Mouse (Mus musculus): ENCODE data around the gene Naa25. TPM values are rescaled to one million over a fixed set of nuclear protein-coding genes. Genes with fewer than 3 reads are reported as not detected.

Gene Naa25
- total RNA-seq, 1 experiment from 2014 or later: 68.7 TPM

Other genes with a start within 250 kb of the Naa25 start
- 60.0 and 60.4 TPM in 2 replicates for gene Ptpn11, start 206.5 kb upstream of the Naa25 start, total RNA-seq (2017)
- 1,473 and 1,687 TPM in 2 replicates for gene Rpl6, start 193.5 kb upstream of the Naa25 start, total RNA-seq (2017)
- gene Hectd4, start 177.7 kb upstream of the Naa25 start, total RNA-seq (2017): 19.1 and 20.1 TPM in 2 replicates
- 25.5 and 45.0 TPM in 2 replicates for gene Trafd1, start 12.3 kb upstream of the Naa25 start, total RNA-seq (2017)
- gene Tmem116, start 54.0 kb downstream of the Naa25 start, total RNA-seq (2017): 0.14 TPM in 1 of 2 replicates, not detected in the other
- gene Erp29, start 54.6 kb downstream of the Naa25 start, total RNA-seq (2017): 719 and 742 TPM in 2 replicates
- gene Adam1b, start 105.5 kb downstream of the Naa25 start, total RNA-seq (2017): 0.23 TPM in 1 of 2 replicates, not detected in the other
- 3.1 and 3.4 TPM in 2 replicates for gene Adam1a, start 147.5 kb downstream of the Naa25 start, total RNA-seq (2017)
- not detected in 2 replicates for gene Gm42878, start 147.5 kb downstream of the Naa25 start, total RNA-seq (2017)
- 93.8 and 95.0 TPM in 2 replicates for gene Mapkapk5, start 148.0 kb downstream of the Naa25 start, total RNA-seq (2017)
- 255 and 314 TPM in 2 replicates for gene Aldh2, start 195.9 kb downstream of the Naa25 start, total RNA-seq (2017)
- gene Acad12, start 221.0 kb downstream of the Naa25 start, total RNA-seq (2017): 1.1 TPM in 2 replicates